ENCODE assay signal across 20 mouse cellular contexts in the genomic region with DNA sequence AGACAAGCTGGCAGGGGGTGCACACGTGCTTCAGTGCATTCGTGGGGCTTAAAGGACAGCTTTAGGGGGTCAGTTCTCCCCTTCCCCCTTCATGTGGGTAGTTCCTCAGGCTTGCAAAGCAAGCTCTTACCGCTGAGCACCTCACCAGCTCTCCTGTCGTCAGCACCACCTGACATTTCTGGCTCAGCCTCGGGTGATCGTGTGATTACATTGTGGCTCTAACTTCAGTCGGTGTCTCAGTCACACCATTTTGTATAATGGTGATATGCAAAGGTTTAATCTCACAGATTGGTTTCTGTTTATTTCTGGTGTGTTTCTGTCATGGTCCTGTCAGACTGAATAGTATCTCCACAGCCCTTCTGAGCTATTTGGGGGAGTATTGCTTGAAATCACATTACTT. TPM values are rescaled to one million over a fixed set of nuclear protein-coding genes. Genes with fewer than 3 reads are reported as not detected.
"Had no signal": no experiment of that assay in that cellular context is flagged by ENCODE, and none has a peak within 500 bp of the region (broad histone marks: within the 10 kb centered on the region; RNA-seq: fewer than 3 reads in every experiment).

No protein-coding gene starts in this region.

- H3K4me2 ChIP-seq: limb, embryonic 12.5 days; lung, embryonic 15.5 days; midbrain, embryonic 11.5 days; midbrain, embryonic 15.5 days; neural tube, embryonic 12.5 days had no signal

- H3K4me3 ChIP-seq: limb, embryonic 12.5 days; lung, embryonic 15.5 days; megakaryocyte, embryonic 14.5 days; midbrain, embryonic 15.5 days; neural tube, embryonic 12.5 days had no signal

- H3K9ac ChIP-seq: limb, embryonic 12.5 days; lung, embryonic 15.5 days; midbrain, embryonic 15.5 days; neural tube, embryonic 12.5 days had no signal

- H3K27ac ChIP-seq: limb, embryonic 12.5 days; lung, embryonic 15.5 days; macrophage; midbrain, embryonic 15.5 days; neural tube, embryonic 12.5 days had no signal

- H3K27me3 ChIP-seq: limb, embryonic 12.5 days; lung, embryonic 15.5 days; megakaryocyte, embryonic 14.5 days; midbrain, embryonic 15.5 days; neural tube, embryonic 12.5 days had no signal

- H3K9me3 ChIP-seq: limb, embryonic 12.5 days; lung, embryonic 15.5 days; megakaryocyte, embryonic 14.5 days; midbrain, embryonic 15.5 days; neural tube, embryonic 12.5 days had no signal

- ATAC-seq: midbrain, embryonic 15.5 days had no signal

- H3K4me1 ChIP-seq: limb, embryonic 12.5 days; lung, embryonic 15.5 days; midbrain, embryonic 15.5 days; neural tube, embryonic 12.5 days had no signal

- DNase-seq: kidney, postnatal 25 days; liver; lung, postnatal 14 days; retina, postnatal 1 day; right cerebral cortex, postnatal 4 days; spleen, adult 18-20 months; thymus, adult 18-20 months; thymus, postnatal 14 days had no signal

RNA-seq across cellular contexts. Expression of a gene that starts 29.4 kb away (rescaled TPM):
- total RNA-seq: monocyte, adult 5-6 weeks had no signal
- polyA plus RNA-seq: macrophage had no signal

RNA-seq across cellular contexts. Expression of a gene that starts 36.5 kb away (rescaled TPM):
- total RNA-seq: layer of hippocampus, postnatal 10 days; monocyte, adult 5-6 weeks; neutrophil, adult 5-6 weeks had no signal
- polyA plus RNA-seq: limb, embryonic 12.5 days; lung, embryonic 15.5 days; macrophage; midbrain, embryonic 11.5 days; midbrain, embryonic 15.5 days; neural tube, embryonic 12.5 days; stomach, embryonic 14.5 days had no signal

RNA-seq across cellular contexts. Expression of a gene that starts 41.6 kb away (rescaled TPM):
- total RNA-seq: layer of hippocampus, postnatal 10 days; left cerebral cortex, postnatal 36 days; monocyte, adult 5-6 weeks; neutrophil, adult 5-6 weeks had no signal
- polyA plus RNA-seq: limb, embryonic 12.5 days; macrophage; midbrain, embryonic 11.5 days; neural tube, embryonic 12.5 days had no signal
